Mouse (Mus musculus) liver, embryonic 12.5 days (tissue): ENCODE data around the gene Casq2. TPM values are rescaled to one million over a fixed set of nuclear protein-coding genes. Genes with fewer than 3 reads are reported as not detected.

Experiments used
- ATAC-seq: fragments of 200-750 bp; cut with Nextera tagmentation; 2 replicates; pipeline ENCODE4 v1.8.0; 2017; ENCODE audit warnings: moderate number of reproducible peaks, mild to moderate bottlenecking, moderate library complexity
- H3K27ac ChIP-seq: fragments of 300-500 bp; sonication (generic); 2 replicates; pipeline ENCODE4 v1.5.1; 2016; ENCODE audit warnings: mild to moderate bottlenecking
- H3K27me3 ChIP-seq: fragments of 300-500 bp; sonication (generic); replicated peaks from 2 replicates; pipeline ENCODE4 v1.6.1; 2016; ENCODE audit warnings: mild to moderate bottlenecking, moderate library complexity
- H3K36me3 ChIP-seq: fragments of 300-500 bp; sonication (generic); 2 replicates; pipeline ENCODE4 v1.6.1; 2016; ENCODE audit warnings: mild to moderate bottlenecking, moderate library complexity
- H3K4me1 ChIP-seq: fragments of 300-500 bp; sonication (generic); 2 replicates; pipeline ENCODE4 v1.6.1; 2016
- H3K4me2 ChIP-seq: fragments of 300-500 bp; sonication (generic); 2 replicates; pipeline ENCODE4 v1.6.1; 2016; ENCODE audit warnings: mild to moderate bottlenecking, moderate library complexity
- H3K4me3 ChIP-seq: fragments of 300-500 bp; sonication (generic); 2 replicates; pipeline ENCODE4 v1.5.1; 2016; ENCODE audit warnings: mild to moderate bottlenecking, moderate library complexity
- H3K9ac ChIP-seq: fragments of 300-500 bp; sonication (generic); 2 replicates; pipeline ENCODE4 v1.6.1; 2016; ENCODE audit warnings: mild to moderate bottlenecking, moderate library complexity
- H3K9me3 ChIP-seq: fragments of 300-500 bp; sonication (generic); replicated peaks from 2 replicates; pipeline ENCODE4 v1.6.1; 2016; ENCODE audit warnings: mild to moderate bottlenecking, moderate library complexity
- WGBS: fragments of 180-500 bp; shearing (Covaris S2); methylation state at CpG from one replicate; pipeline ENCODE4 v1.1.7; 2016; ENCODE audit not compliant: insufficient replicate concordance; 5-methylcytosine and 5-hydroxymethylcytosine counted together
- polyA plus RNA-seq: library from polyadenylated mRNA; unstranded; fragments of >200 nt; fragmentation: Nextera tagmentation; extraction: Ambion mirVana; gene quantifications from 2 replicates; pipeline ENCODE4 v1.2.1, GENCODE M21; 2016

Casq2 gene
- polyA plus RNA-seq, 1 experiment from 2014 or later, result 0.60 TPM

DNA sequence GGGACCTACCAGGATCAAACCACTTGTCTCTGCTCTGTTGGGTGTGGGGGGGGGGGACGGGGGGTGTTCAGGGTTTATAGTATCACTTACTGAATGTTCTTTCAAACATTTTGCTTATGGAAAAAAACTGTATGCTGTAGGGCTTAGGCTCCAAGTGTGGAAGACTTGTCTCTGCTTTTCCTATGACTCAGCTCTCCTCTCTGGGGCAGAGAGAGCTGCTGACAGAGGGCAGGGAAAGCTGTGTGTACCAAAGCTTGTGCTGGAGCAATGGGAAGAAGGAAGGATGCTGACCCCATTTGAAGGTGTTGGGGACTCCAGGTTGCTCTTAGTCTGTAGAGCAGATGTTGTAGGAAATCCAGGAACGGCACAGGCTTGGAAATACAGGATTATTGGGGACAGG is 55.2 kb downstream of the Casq2 start:
- Histone ChIP-seq H3K27me3 (peaks cover 26% of the 10 kb centered on the region), H3K36me3 (no peaks in the 10 kb centered on the region), H3K4me3 (no peak overlapping the region), H3K4me2 (no peak overlapping the region), H3K9me3 (no peaks in the 10 kb centered on the region), H3K4me1 (peaks cover 47% of the 10 kb centered on the region), H3K27ac (no peak overlapping the region), H3K9ac (no peak overlapping the region)
- WGBS, result 53% methylated on average over 2 of the region's 2 CpGs
- no peak for ATAC-seq

DNA sequence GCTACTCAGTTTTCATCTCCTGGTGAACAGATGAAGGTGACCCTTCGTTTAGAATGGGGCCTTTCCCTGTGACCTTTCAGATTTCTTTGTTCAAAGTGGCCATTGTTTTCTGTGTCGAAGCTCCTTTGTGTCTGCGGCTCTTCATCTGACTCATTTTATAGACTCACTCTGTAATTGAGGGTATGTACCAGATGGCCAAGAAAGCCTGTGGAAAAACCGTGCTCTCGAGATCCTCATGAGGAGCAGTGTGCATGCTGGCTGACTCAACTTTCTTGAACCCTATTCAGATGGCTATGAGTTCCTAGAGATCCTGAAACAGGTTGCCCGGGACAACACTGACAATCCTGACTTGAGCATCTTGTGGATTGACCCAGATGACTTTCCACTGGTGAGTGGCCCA is 55.7 kb downstream of the Casq2 start:
- H3K4me2 ChIP-seq, result no peak overlapping the region
- 75% methylated on average over 6 of the region's 6 CpGs for WGBS
- H3K27me3 ChIP-seq, result peaks cover 26% of the 10 kb centered on the region
- H3K9me3 ChIP-seq, result no peaks in the 10 kb centered on the region
- no peak for ATAC-seq
- H3K4me1 ChIP-seq, result peaks cover 49% of the 10 kb centered on the region
- H3K9ac ChIP-seq, result no peak overlapping the region
- H3K27ac ChIP-seq, result no peak overlapping the region
- no peaks in the 10 kb centered on the region for H3K36me3 ChIP-seq
- no peak overlapping the region for H3K4me3 ChIP-seq

DNA sequence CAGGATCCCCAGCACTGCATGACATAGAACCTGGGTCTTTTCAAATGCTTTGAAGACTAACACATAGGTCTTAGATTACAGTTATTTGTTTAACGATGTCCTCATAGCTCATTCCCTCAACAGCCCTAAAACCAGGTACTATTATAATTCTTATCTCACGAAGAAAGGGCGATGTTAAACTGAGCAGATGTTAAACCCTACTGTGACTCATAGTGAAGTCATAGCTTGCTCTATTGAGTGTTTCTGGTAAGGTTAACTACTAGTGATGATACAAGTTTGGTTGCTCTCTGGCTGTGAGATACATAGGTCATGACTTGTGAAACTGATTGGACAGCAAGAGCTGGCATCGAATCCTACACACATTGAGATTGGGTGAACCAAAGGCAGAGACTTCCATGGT is 56.7 kb downstream of the Casq2 start:
- Histone ChIP-seq H3K4me2 (peak overlapping the region; percentile 54), H3K27ac (peak overlapping the region; percentile 87), H3K36me3 (no peaks in the 10 kb centered on the region), H3K9me3 (no peaks in the 10 kb centered on the region), H3K4me3 (no peak overlapping the region), H3K9ac (no peak overlapping the region), H3K27me3 (peaks cover 20% of the 10 kb centered on the region), H3K4me1 (peaks cover 52% of the 10 kb centered on the region)
- 87% methylated on average over 4 of the region's 4 CpGs for WGBS
- ATAC-seq, result no peak

DNA sequence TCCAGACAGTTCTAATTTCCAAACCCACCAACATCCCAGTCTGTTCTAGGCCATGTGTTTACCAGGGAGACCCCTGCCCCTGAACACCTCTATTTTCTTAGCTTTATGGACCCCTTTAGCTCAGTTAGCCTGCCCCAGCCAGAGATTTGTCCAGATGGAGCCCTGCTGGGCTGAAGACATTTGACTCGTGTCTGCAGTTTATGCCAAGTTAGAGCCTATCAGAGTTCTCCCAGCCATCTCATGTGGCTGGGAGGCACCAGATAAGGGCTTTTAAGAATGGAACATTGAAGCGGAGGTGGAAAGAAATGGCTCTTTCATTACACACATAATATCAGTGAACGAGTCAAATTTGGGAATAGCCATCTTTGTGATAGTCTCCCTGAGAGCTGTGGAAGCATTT is 57.3 kb downstream of the Casq2 start:
- H3K9me3 ChIP-seq, result no peaks in the 10 kb centered on the region
- no peak overlapping the region for H3K4me3 ChIP-seq
- peaks cover 54% of the 10 kb centered on the region for H3K4me1 ChIP-seq
- H3K36me3 ChIP-seq, result no peaks in the 10 kb centered on the region
- H3K9ac ChIP-seq, result peak overlapping the region; percentile 24; the same call in 1 of the 2 replicates
- H3K27ac ChIP-seq, result peak overlapping the region; percentile 87
- WGBS, result 16% methylated on average over 3 of the region's 3 CpGs
- ATAC-seq, result peak; percentile 80
- peaks cover 15% of the 10 kb centered on the region; the same call in 1 of the 2 replicates for H3K27me3 ChIP-seq
- H3K4me2 ChIP-seq, result peak overlapping the region; percentile 54

DNA sequence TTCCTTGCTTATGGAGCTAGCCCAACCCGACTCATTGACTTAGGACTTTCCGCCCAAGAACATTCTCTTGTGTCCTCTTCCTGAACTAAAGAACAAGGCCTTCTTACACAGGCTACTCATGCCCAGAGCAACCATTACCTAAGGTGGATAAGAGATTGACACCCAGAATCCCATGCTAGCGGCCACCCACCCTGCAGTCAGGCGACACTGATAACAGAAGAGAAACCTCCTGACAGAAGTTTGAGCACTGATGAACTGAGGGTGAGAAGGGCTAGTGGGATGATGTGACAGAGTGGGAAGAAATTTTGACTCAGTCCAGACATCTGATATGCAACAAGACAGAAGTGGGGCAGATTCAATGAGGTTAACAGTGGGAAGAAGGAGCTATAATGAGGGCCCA is 58.2 kb downstream of the Casq2 start:
- H3K4me2 ChIP-seq, result peak overlapping the region; percentile 54
- peak overlapping the region; percentile 25 for H3K9ac ChIP-seq
- peak; percentile 93 for ATAC-seq

DNA sequence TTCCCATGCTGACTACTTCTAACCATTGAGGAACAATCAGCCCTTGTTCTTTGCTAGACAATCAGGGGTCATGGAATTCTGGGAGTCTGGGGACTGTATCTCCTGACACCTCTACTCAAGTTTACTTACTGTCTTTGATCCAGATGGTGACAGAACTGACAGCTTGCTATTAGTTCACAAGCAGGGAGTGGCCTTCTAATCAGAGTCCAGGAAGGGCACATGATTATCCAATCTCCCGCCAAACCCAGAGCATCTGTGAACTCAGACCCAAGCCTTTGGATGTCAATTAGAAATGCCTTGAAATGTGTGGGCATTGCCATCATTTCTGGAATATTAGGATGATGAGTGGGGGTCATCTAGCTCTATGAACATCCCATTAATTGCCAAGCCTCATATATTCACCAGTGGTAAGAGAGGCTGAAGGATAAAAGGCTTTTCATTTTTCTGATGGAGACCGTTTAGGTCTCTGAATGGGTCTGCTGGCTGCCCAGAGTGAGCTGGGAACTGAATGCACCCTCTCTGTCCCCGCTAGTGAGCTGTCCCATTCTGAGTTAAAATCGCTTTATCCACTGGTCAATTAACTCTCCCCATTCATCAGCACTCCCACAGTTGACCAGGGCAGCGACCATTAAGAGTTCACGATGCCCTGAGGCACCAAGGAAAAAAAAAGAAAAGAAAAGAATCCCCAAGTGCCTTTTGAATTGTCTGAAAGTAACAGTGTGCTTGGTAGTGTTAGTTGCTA is 59.6 kb downstream of the Casq2 start:
- H3K4me1 ChIP-seq, result peaks cover 54% of the 10 kb centered on the region
- no peak overlapping the region for H3K9ac ChIP-seq
- H3K9me3 ChIP-seq, result no peaks in the 10 kb centered on the region
- peak overlapping the region; percentile 61 for H3K27ac ChIP-seq
- H3K27me3 ChIP-seq, result no peaks in the 10 kb centered on the region
- WGBS, result 74% methylated on average over 6 of the region's 6 CpGs
- no peaks in the 10 kb centered on the region for H3K36me3 ChIP-seq
- H3K4me2 ChIP-seq, result peak overlapping the region; percentile 54
- H3K4me3 ChIP-seq, result no peak overlapping the region
- peak; percentile 52; the same call in 1 of the 2 replicates for ATAC-seq

More for the DNA sequence above, 58.2 kb downstream of the Casq2 start:
- WGBS, result 35% methylated on average over 4 of the region's 4 CpGs
- H3K27ac ChIP-seq, result peak overlapping the region; percentile 87
- no peak overlapping the region for H3K4me3 ChIP-seq
- no peaks in the 10 kb centered on the region for H3K36me3 ChIP-seq
- H3K4me1 ChIP-seq, result peaks cover 54% of the 10 kb centered on the region
- no peaks in the 10 kb centered on the region for H3K9me3 ChIP-seq
- H3K27me3 ChIP-seq, result peaks cover 7% of the 10 kb centered on the region; the same call in 1 of the 2 replicates

DNA sequence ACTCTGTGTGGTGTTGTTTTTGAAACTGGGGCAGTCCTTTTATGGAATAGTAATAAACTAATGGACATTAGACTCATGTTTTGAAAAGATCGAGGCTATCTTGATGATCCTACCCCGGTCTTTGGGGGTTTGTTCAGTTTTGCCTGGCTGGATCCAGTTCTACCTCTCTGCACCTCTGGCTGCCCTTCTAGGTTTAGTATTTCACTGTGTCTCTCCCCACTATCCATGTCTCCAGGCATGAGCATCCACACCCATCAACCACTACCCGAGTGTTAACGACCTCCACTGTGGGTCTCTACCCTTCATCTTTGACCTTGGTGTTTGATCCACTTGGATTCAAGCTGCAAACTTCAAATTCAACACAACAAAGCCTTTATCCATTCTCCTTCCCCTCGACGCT is 60.2 kb downstream of the Casq2 start:
- H3K4me2 ChIP-seq, result no peak overlapping the region
- no peaks in the 10 kb centered on the region for H3K9me3 ChIP-seq
- no peak overlapping the region for H3K4me3 ChIP-seq
- H3K4me1 ChIP-seq, result peaks cover 54% of the 10 kb centered on the region
- ATAC-seq, result no peak
- no peak overlapping the region for H3K9ac ChIP-seq
- H3K27me3 ChIP-seq, result no peaks in the 10 kb centered on the region
- no peaks in the 10 kb centered on the region for H3K36me3 ChIP-seq
- no peak overlapping the region for H3K27ac ChIP-seq
- 84% methylated on average over 6 of the region's 6 CpGs for WGBS

DNA sequence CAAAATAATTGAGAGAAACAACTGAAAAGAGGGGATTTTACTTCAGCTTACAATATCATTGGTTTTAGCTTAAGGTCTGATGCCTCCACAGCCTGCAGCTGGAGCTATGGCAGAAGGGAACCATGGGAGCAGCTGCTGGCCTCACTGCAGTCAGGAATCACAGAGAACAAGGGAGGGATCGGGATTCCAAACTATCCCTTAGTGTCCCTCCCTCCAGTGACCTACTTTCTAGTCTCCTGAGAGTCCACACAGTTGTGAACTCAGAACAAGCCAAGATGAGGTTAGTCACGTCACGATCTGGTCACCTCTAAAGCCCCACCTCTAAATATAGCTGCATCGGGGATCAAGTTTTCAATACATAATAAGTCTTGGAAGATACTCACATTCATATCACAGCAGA is 61.0 kb downstream of the Casq2 start:
- Histone ChIP-seq H3K4me1 (peaks cover 52% of the 10 kb centered on the region), H3K9me3 (no peaks in the 10 kb centered on the region)

DNA sequence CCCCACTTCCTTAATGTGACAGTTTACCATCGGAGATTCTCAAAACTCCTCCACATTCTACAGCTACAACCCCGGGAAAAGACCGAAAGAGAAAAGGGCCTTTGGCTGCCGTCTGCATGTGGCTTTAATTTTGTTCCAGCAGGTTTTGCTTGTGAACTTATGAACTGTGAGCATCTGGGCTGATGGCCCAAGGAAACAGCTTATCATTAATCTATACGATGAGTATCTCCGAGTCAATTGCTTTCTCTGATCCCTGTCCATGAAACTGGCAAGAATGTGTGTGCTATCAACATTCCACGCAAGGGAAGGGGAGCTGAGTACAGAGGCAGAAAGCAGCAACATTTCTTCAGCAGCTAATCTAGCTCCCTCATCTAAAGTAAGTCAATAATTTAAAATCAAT is 63.7 kb downstream of the Casq2 start:
- Histone ChIP-seq H3K9me3 (no peaks in the 10 kb centered on the region), H3K36me3 (0 out of 2 replicates have a peak, but pooled peaks cover 5% of the 10 kb centered on the region), H3K4me3 (no peak overlapping the region), H3K9ac (no peak overlapping the region), H3K4me2 (no peak overlapping the region), H3K27ac (no peak overlapping the region), H3K4me1 (peaks cover 32% of the 10 kb centered on the region), H3K27me3 (no peaks in the 10 kb centered on the region)
- ATAC-seq, result no peak
- WGBS, result 66% methylated on average over 7 of the region's 7 CpGs

More for the DNA sequence above, 61.0 kb downstream of the Casq2 start:
- no peak overlapping the region for H3K4me2 ChIP-seq
- H3K27me3 ChIP-seq, result no peaks in the 10 kb centered on the region
- no peak overlapping the region for H3K4me3 ChIP-seq
- 79% methylated on average over 4 of the region's 4 CpGs for WGBS
- no peaks in the 10 kb centered on the region for H3K36me3 ChIP-seq
- no peak overlapping the region for H3K27ac ChIP-seq
- no peak overlapping the region for H3K9ac ChIP-seq
- no peak for ATAC-seq

DNA sequence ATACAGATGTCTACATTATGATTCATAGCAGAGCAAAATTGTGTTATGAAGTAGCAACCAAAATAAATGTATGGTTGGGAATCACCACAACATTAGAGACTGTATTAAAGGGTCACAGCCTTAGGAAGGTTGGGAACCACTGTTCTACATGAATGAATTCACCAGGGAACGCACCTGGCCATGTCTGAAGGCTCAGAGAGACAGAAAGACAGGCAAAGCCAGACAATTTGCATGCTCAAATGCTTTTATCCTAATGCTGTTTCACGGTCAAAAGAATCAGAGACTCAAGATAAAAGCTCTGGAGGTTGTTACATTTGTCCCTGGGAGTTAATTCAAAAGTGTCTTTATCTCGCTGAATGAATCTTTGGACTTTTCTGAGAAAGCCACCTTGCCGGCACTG is 65.6 kb downstream of the Casq2 start:
- Histone ChIP-seq H3K4me1 (peaks cover 15% of the 10 kb centered on the region; the same call in 1 of the 2 replicates), H3K27me3 (no peaks in the 10 kb centered on the region), H3K27ac (no peak overlapping the region; the same call in 1 of the 2 replicates), H3K4me2 (no peak overlapping the region), H3K9ac (no peak overlapping the region), H3K4me3 (no peak overlapping the region), H3K9me3 (no peaks in the 10 kb centered on the region), H3K36me3 (peaks cover 20% of the 10 kb centered on the region)
- WGBS, result 75% methylated on average over 4 of the region's 4 CpGs
- no peak for ATAC-seq

DNA sequence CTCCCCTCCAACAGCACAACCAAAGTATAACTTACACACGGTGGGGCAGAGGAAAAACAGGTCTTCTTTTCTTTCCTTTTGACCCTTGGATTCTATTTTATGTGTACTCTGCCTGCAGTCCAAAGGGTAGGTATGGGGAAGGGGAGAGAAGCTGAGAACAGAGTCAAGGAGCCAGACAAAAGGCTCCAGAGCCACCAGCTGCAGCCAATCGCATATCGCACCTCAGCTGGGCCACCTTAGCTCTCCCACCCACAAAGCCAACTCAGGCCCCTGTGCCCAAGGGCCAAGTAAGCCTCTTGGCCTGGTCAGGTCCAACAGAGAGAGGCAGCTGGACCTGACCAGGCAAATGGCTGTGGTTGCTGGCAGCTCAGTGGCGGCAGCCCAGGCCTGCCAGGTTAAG is 66.3 kb downstream of the Casq2 start:
- Histone ChIP-seq H3K4me1 (peaks cover 20% of the 10 kb centered on the region), H3K4me2 (no peak overlapping the region), H3K27me3 (no peaks in the 10 kb centered on the region), H3K9ac (no peak overlapping the region), H3K9me3 (no peaks in the 10 kb centered on the region), H3K27ac (peak overlapping the region; percentile 20; the same call in 1 of the 2 replicates), H3K4me3 (no peak overlapping the region), H3K36me3 (peaks cover 26% of the 10 kb centered on the region)
- ATAC-seq, result no peak; the same call in 1 of the 2 replicates
- 73% methylated on average over 4 of the region's 4 CpGs for WGBS

DNA sequence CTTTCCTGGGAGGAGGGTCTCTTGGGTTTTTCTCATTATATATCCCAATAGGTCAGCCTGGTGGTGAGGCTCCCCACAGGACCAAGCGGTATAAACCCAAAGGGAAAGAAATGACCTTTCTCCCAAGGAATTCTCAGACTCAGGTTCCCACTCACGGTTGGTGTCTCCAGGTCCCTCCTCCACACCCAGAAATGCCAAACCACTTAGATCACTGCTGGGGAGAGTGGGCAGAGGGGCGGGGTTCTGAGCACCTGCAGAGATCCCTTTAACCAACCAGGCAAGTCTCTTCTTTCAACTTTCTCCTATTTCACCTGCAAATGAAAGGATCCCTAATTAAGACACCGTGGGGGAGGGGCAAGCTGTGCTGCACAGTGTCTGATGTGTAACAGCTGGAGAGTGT is 66.7 kb downstream of the Casq2 start:
- Histone ChIP-seq H3K27ac (peak overlapping the region; percentile 20; the same call in 1 of the 2 replicates), H3K9ac (no peak overlapping the region), H3K4me1 (peaks cover 22% of the 10 kb centered on the region), H3K9me3 (no peaks in the 10 kb centered on the region), H3K36me3 (peaks cover 30% of the 10 kb centered on the region), H3K4me2 (no peak overlapping the region), H3K4me3 (no peak overlapping the region), H3K27me3 (no peaks in the 10 kb centered on the region)
- WGBS, result 68% methylated on average over 4 of the region's 4 CpGs
- ATAC-seq, result no peak; the same call in 1 of the 2 replicates
